Mouse (Mus musculus): ENCODE data around the gene Gh. TPM values are rescaled to one million over a fixed set of nuclear protein-coding genes. Genes with fewer than 3 reads are reported as not detected.
"Not testable (repeated sequence)": the region's sequence is repeated elsewhere in the genome, so short reads cannot be mapped to it uniquely, and the experiment has no call there.

The Gh gene
- not detected in 2 replicates for polyA plus RNA-seq (2011; ENCODE audit: insufficient read length, low read depth, missing spikeins)

- H3K4me1 ChIP-seq (ENCODE audit: control insufficient read depth, insufficient read depth, low read length): no peaks in the 10 kb centered on the region
- TF ChIP-seq POLR2A (IDR thresholded peaks at IDR 0.05; ENCODE audit: low read depth, low read length) (no peak), CTCF (IDR thresholded peaks at IDR 0.05; ENCODE audit: borderline replicate concordance, insufficient read depth, low read length) (no peak)
- H3K4me3 ChIP-seq (ENCODE audit: insufficient read depth, low read length): no peak within 1 kb of the TSS
- no peak within 1 kb of the TSS for H3K27ac ChIP-seq (ENCODE audit: insufficient read depth, low read length)
Observed at GRCm38 (mm10) chr11:106301765-106302164, at the start of gene Gh. Gene Gh (minus strand): TSS chr11:106301865.

GRCm38 (mm10) chr11:106351253-106351652, 49.6 kb upstream of the Gh start:
- no peak overlapping the region for H3K4me3 ChIP-seq (ENCODE audit: insufficient read depth, low read length)
- H3K27ac ChIP-seq (ENCODE audit: insufficient read depth, low read length): no peak overlapping the region
- H3K4me1 ChIP-seq (ENCODE audit: control insufficient read depth, insufficient read depth, low read length): no peaks in the 10 kb centered on the region
- TF ChIP-seq CTCF (IDR thresholded peaks at IDR 0.05; ENCODE audit: borderline replicate concordance, insufficient read depth, low read length): no peak
- no peak for TF ChIP-seq POLR2A (IDR thresholded peaks at IDR 0.05; ENCODE audit: low read depth, low read length)

- no peak for TF ChIP-seq CTCF (IDR thresholded peaks at IDR 0.05; ENCODE audit: borderline replicate concordance, insufficient read depth, low read length)
- no peak for TF ChIP-seq POLR2A (IDR thresholded peaks at IDR 0.05; ENCODE audit: low read depth, low read length)
- Histone ChIP-seq H3K27ac (ENCODE audit: insufficient read depth, low read length) (no peak overlapping the region), H3K4me3 (ENCODE audit: insufficient read depth, low read length) (no peak overlapping the region), H3K4me1 (ENCODE audit: control insufficient read depth, insufficient read depth, low read length) (no peaks in the 10 kb centered on the region)
Observed at GRCm38 (mm10) chr11:106350853-106351252, 49.2 kb upstream of the Gh start.

GRCm38 (mm10) chr11:106349772-106350171, 48.1 kb upstream of the Gh start:
- no peak for TF ChIP-seq CTCF (IDR thresholded peaks at IDR 0.05; ENCODE audit: borderline replicate concordance, insufficient read depth, low read length)
- no peak for TF ChIP-seq POLR2A (IDR thresholded peaks at IDR 0.05; ENCODE audit: low read depth, low read length)
- H3K4me3 ChIP-seq (ENCODE audit: insufficient read depth, low read length): no peak overlapping the region
- H3K27ac ChIP-seq (ENCODE audit: insufficient read depth, low read length): no peak overlapping the region
- no peaks in the 10 kb centered on the region for H3K4me1 ChIP-seq (ENCODE audit: control insufficient read depth, insufficient read depth, low read length)

GRCm38 (mm10) chr11:106344910-106345309, 43.2 kb upstream of the Gh start:
- H3K27ac ChIP-seq (ENCODE audit: insufficient read depth, low read length): no peak overlapping the region
- H3K4me1 ChIP-seq (ENCODE audit: control insufficient read depth, insufficient read depth, low read length): no peaks in the 10 kb centered on the region
- H3K4me3 ChIP-seq (ENCODE audit: insufficient read depth, low read length): no peak overlapping the region
- no peak for TF ChIP-seq POLR2A (IDR thresholded peaks at IDR 0.05; ENCODE audit: low read depth, low read length)
- no peak for TF ChIP-seq CTCF (IDR thresholded peaks at IDR 0.05; ENCODE audit: borderline replicate concordance, insufficient read depth, low read length)

- H3K4me1 ChIP-seq (ENCODE audit: control insufficient read depth, insufficient read depth, low read length): no peaks in the 10 kb centered on the region
Observed at GRCm38 (mm10) chr11:106340990-106341520, 39.4 kb upstream of the Gh start.

DNA sequence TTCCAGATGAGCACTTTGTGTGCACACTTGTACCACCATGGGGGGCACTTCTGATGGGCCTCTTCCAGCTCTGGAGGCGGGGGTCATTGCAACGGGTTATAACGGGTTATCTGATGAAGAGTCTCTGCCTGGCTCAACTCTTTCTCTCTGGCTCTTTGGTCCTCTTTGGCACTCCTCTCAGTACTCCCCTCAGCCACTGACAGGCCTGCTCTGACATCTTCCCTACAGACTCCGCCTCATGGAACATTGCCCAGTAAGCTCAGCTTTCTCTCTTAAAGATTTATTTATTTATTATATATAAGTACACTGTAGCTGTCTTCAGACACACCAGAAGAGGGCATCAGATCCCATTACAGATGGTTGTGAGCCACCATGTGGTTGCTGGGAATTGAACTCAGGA, 37.7 kb upstream of the Gh start:
- H3K4me1 ChIP-seq (ENCODE audit: control insufficient read depth, insufficient read depth, low read length); H3K4me3 ChIP-seq (ENCODE audit: insufficient read depth, low read length); H3K27ac ChIP-seq (ENCODE audit: insufficient read depth, low read length): not testable (repeated sequence)

More at GRCm38 (mm10) chr11:106340990-106341520, 39.4 kb upstream of the Gh start:
- H3K27ac ChIP-seq (ENCODE audit: insufficient read depth, low read length): no peak overlapping the region
- TF ChIP-seq CTCF (IDR thresholded peaks at IDR 0.05; ENCODE audit: borderline replicate concordance, insufficient read depth, low read length) (no peak), POLR2A (IDR thresholded peaks at IDR 0.05; ENCODE audit: low read depth, low read length) (no peak)
- H3K4me3 ChIP-seq (ENCODE audit: insufficient read depth, low read length): no peak overlapping the region

DNA sequence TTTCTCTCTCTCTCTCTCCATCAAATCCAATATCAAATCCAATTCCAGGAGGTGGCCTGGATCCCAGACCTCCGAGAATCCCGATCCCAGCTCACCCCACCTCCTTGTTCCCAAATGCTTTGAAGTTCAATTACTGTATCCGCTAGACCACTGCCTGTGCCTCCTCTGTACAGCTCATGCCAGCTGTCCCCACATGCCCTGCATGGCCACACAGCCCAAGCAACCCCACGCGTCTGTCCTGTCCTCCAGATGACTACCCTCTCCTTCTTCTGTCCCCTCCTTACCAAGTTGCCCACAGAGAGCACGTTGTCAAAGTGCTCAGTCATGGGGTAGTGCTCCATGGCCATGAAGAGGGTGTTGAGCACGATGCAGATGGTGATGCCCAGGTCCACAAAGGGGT, 37.2 kb upstream of the Gh start:
- Histone ChIP-seq H3K27ac (ENCODE audit: insufficient read depth, low read length) (no peak overlapping the region), H3K4me1 (ENCODE audit: control insufficient read depth, insufficient read depth, low read length) (no peaks in the 10 kb centered on the region), H3K4me3 (ENCODE audit: insufficient read depth, low read length) (no peak overlapping the region)
- TF ChIP-seq POLR2A (IDR thresholded peaks at IDR 0.05; ENCODE audit: low read depth, low read length) (no peak), CTCF (IDR thresholded peaks at IDR 0.05; ENCODE audit: borderline replicate concordance, insufficient read depth, low read length) (no peak)

DNA sequence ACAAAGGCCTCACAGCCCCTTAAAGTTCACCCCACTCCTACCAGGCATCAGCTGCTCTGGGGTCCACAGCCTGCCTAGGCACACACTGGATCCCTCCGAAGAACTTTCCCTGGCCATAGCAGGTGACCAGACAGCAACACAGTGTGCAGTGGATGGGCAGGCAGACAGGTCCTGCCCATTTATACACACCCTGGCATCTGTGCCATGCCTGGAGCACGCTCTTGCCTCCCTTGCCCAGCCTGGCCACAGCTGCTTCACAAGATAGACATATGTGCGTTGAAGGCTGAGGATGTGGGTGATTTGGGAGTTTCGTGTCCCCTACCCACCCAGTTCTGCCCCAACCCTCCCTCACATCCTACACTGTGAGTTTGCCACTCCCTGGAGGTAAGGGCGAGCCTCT, 36.4 kb upstream of the Gh start:
- Histone ChIP-seq H3K4me3 (ENCODE audit: insufficient read depth, low read length) (no peak overlapping the region), H3K4me1 (ENCODE audit: control insufficient read depth, insufficient read depth, low read length) (no peaks in the 10 kb centered on the region), H3K27ac (ENCODE audit: insufficient read depth, low read length) (no peak overlapping the region)
- TF ChIP-seq POLR2A (IDR thresholded peaks at IDR 0.05; ENCODE audit: low read depth, low read length) (no peak), CTCF (IDR thresholded peaks at IDR 0.05; ENCODE audit: borderline replicate concordance, insufficient read depth, low read length) (no peak)

- Histone ChIP-seq H3K27ac (ENCODE audit: insufficient read depth, low read length) (no peak overlapping the region), H3K4me3 (ENCODE audit: insufficient read depth, low read length) (no peak overlapping the region), H3K4me1 (ENCODE audit: control insufficient read depth, insufficient read depth, low read length) (no peaks in the 10 kb centered on the region)
- TF ChIP-seq CTCF (IDR thresholded peaks at IDR 0.05; ENCODE audit: borderline replicate concordance, insufficient read depth, low read length) (no peak), POLR2A (IDR thresholded peaks at IDR 0.05; ENCODE audit: low read depth, low read length) (no peak)
Observed at GRCm38 (mm10) chr11:106334066-106334465, 32.4 kb upstream of the Gh start.

GRCm38 (mm10) chr11:106332458-106332857, 30.8 kb upstream of the Gh start:
- H3K27ac ChIP-seq (ENCODE audit: insufficient read depth, low read length): no peak overlapping the region
- no peak for TF ChIP-seq POLR2A (IDR thresholded peaks at IDR 0.05; ENCODE audit: low read depth, low read length)
- no peak for TF ChIP-seq CTCF (IDR thresholded peaks at IDR 0.05; ENCODE audit: borderline replicate concordance, insufficient read depth, low read length)
- no peaks in the 10 kb centered on the region for H3K4me1 ChIP-seq (ENCODE audit: control insufficient read depth, insufficient read depth, low read length)
- no peak overlapping the region for H3K4me3 ChIP-seq (ENCODE audit: insufficient read depth, low read length)

Data from embryonic fibroblast, embryonic 13.5 days (primary cell).